Mouse (Mus musculus) left cerebral cortex, postnatal 4 days (tissue): ENCODE results near the gene Ankrd33. TPM values are rescaled to one million over a fixed set of nuclear protein-coding genes. Genes with fewer than 3 reads are reported as not detected.

Experiments
- DNase-seq: peaks from one replicate; pipeline ENCODE4 v3.0.0-alpha.2; 2022
- intact Hi-C: fragments of 180-260 bp; cut with DNase I; formaldehyde crosslinking; loops from one replicate; pipeline ENCODE4 v1.15.1; 2025
- total RNA-seq, 2 experiments: library from RNA; stranded (reverse); gene quantifications; 2 replicates each; pipeline ENCODE4 v1.2.3; 2021

Gene Ankrd33
- total RNA-seq, 2 experiments from 2014 or later, result not detected

DNA sequence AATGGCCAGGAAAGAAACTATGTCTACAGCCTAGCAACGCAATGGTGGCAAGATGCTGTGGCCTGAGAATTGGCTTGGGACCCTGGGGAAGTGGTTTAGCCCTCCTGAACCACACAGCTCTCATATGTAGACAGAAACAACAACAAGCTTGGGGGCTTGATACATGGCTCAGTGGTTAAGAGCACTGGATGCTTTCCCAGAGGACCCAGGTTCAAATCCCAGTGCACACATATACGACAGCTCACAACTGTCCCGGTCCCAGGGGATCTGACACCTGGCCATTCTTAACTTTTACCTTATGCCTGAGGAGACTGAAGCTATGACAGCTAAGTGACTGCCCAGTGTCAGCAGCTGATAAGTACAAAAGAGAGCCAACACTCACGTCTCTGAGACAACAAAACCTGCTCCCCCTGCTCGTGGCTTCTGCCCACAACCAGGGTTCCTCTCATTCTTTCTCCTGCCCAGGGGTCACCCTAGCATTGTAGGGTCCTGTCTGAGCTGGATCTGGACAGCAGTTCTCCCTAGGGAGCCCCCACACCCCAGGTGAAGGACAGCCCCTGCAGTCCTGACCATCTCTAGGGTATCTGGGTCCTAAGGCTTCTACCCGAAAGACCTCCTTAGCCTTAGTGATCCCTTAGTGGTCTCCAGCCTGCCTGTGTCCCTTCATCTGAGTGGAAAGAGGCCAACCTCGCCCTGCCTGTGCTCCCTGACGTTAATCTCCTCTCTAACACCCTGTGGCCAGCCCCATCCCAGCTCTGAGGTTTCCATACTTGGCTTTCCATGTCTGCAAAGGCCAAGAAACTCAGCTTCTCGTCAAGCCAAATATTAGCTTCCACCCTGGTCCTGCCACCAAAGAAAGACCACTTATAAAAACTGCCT, 6.1 kb downstream of the Ankrd33 start:
- DNase-seq, result no peak
- intact Hi-C loops, result no loop called here

GRCm38 (mm10) chr15:101122290-101122589, 6.7 kb downstream of the Ankrd33 start:
- DNase-seq, result no peak
- intact Hi-C loops, result no loop called here

GRCm38 (mm10) chr15:101123202-101123601, 7.6 kb downstream of the Ankrd33 start:
- intact Hi-C loops, result no loop called here
- no peak for DNase-seq

- intact Hi-C loops, result no loop called here
- DNase-seq, result no peak
Measured at GRCm38 (mm10) chr15:101125561-101125960, 10.0 kb downstream of the Ankrd33 start.

GRCm38 (mm10) chr15:101126876-101127544, 11.5 kb downstream of the Ankrd33 start:
- intact Hi-C loops, result no loop called here

DNA sequence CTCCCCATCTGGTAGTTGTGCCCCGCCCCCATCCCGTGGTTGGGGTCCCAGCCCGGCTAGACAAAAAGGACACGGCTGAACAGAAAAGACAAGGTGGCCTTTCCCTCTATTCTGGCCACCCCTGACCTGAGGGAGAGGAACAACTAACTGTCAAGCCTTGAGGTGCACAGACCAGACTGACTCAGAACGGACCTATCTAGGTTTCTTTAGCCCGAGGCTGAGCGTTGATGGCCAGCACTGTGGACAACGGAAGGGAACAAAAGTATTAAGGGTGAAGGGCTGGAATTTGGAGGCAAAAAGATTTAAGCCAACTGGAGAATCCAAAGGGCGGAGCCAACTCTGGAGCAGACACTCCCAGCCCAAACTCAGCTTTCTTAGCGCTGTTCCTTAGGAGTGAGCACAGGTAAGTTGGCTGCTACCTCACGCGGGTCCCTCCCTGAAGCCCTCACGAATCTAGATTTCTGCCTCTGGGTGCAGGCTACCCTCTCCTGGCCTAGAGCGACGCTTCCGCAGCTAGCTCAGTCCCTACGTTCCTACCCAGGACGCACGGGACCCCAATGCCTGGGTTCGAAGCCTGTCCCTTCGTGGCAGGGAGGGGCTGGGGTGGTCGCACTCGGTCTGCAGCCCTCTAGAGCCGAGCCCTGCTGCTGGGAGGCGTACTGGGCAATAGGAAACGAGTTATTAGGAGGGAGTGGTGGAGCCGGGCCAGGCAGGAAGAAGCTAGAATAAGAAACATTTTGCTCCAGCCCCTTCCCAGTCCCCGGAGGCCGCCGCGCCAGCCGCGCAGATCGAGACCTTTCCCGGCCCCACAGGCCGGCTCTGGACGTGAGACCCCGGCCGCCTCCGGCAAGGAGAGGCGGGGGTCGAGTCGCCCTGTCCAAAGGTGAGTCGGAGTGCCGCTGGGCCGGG, 12.9 kb downstream of the Ankrd33 start, which contains the start of gene Acvrl1:
TSS of gene Acvrl1 (plus strand) at position 342 of the 909 bp plus-strand sequence.
- intact Hi-C loops, result no loop called here
- DNase-seq, result no peak

More at GRCm38 (mm10) chr15:101126876-101127544, 11.5 kb downstream of the Ankrd33 start:
- DNase-seq, result no peak

- DNase-seq, result no peak
Measured at GRCm38 (mm10) chr15:101129412-101129811, 13.9 kb downstream of the Ankrd33 start.

DNA sequence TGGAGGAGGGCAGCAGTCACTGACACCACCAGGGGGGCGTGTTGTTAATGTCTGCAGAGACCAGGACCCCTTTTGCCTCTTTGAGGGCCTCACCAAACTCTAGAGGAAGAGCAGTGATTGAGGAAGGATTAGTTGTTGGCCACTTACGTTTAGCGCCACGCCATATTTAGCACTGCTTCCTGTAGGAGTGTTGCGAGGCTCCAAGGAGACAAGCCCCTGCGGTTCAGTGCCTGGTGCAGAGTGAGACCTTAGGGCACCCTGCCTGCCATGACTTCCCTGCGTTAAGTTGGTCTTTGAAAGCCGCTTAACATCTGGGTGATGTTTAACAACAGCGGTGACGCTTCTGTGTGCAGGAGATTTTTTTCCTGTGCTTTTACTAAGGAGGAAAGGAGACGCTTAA, 15.9 kb downstream of the Ankrd33 start:
- intact Hi-C loops, result no loop called here
- no peak for DNase-seq

More at GRCm38 (mm10) chr15:101129412-101129811, 13.9 kb downstream of the Ankrd33 start:
- intact Hi-C loops, result no loop called here

DNA sequence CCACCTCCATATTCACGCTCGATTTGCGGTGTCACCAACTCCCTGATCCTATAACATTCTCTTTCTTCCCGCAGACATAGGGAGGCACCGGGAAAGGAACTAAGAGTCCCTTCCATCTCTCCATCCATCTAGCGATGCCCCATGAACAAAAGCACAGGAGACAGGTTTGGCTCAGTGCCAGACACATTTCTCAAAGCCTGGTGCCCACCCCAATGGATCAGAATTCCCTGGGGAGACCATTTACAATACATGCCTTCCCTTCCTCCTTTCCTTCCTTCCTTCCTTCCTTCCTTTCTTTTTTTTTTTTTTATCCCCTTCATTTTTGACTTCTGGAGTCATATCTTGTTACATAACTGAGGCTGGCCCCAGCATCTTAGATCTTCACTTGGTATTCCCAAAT, 16.5 kb downstream of the Ankrd33 start:
- DNase-seq, result no peak
- intact Hi-C loops, result no loop called here

DNA sequence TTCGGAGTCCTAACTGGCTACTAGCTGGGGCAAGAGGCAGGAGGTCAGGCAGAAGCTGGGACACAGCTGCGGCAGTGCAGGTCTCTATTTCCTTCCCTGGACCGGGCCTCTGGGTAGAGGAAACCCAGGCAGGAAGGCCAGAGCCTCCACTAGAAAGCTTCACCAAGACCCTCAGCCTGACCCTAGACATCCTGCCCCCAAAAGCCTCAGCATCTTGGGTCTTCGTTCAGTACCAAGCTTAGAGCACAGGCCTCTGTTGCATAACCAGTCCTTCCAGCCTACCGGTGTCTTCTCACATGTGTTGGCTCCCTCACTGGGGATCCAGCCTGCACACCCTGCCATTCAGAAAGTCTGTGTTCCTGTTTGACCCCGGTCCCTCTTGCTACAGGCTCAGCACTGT, 17.2 kb downstream of the Ankrd33 start:
- DNase-seq, result no peak
- intact Hi-C loops, result no loop called here

DNA sequence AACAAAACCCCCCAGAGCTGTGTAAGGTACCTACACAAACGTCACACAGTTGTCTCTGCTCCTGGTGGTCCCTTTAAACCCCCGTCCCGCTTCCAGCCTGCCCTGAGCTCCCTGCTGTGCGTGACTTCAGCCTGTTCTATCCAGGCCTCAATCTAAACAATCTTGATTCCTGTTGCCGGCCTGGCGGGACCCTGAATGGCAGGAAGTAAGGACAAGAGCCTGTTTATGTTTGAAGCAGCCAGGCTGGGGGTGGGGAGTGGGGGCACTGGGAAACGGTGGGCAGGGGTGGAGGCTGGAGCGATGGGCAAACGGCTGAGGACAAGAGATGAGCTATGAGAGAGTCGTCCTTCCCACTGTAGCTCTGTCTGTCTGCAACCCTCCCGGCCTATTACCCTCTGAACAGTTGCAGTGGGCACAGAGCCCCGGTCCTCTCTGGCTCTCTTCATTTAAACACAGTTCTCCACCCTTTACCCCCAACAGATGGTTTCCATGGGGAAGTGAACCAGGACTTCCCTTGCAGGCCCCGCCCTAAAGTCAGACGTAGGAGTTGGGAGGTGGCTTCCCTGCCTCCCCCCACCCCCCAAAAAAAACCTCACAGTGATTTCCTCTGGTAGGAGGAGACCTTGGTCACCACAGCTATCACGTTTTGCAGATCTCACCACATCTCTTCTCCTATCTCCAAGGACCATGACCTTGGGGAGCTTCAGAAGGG, 18.6 kb downstream of the Ankrd33 start:
- DNase-seq, result no peak
- intact Hi-C loops, result no loop called here

DNA sequence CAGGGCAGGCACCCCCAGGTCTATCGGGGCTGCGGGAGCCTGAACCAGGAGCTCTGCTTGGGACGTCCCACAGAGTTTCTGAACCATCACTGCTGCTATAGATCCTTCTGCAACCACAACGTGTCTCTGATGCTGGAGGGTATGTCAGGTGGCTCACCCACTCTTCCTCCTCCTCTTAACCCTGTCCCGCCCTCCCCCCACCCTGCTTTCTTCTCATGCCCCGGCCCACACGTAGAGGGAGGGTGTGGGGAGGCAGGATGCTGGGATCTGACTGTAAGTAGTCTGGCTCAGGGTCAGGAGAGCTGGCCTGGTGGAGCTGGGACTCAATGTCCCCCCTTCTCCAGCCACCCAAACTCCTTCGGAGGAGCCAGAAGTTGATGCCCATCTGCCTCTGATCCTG, 19.9 kb downstream of the Ankrd33 start:
- intact Hi-C loops, result no loop called here

GRCm38 (mm10) chr15:101137455-101137854, 21.9 kb downstream of the Ankrd33 start:
- intact Hi-C loops, result no loop called here
- no peak for DNase-seq

More for the DNA sequence above, 19.9 kb downstream of the Ankrd33 start:
- DNase-seq, result no peak

DNA sequence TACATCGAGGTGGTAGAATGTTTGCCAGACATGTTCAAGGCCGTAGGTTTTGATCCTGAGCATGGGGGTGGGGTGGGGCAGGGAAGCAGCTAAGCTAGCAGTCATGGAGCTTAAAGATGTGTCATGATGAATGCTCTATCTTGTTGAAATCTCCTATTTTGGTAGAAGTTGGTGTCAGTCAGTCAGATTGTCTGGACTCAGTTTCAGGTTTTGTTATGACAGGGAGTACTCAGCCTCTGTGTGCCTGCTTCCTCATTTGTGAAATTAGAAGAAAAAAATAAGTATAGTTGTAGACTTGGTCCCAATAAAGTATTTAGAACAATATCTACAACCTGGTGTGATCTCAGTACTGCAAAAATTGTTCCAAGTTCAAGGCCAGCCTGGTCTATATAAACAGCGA, 23.1 kb downstream of the Ankrd33 start:
- intact Hi-C loops, result no loop called here
- no peak for DNase-seq

GRCm38 (mm10) chr15:101139885-101140284, 24.3 kb downstream of the Ankrd33 start:
- peak; percentile 60 for DNase-seq
- intact Hi-C loops, result no loop called here

DNA sequence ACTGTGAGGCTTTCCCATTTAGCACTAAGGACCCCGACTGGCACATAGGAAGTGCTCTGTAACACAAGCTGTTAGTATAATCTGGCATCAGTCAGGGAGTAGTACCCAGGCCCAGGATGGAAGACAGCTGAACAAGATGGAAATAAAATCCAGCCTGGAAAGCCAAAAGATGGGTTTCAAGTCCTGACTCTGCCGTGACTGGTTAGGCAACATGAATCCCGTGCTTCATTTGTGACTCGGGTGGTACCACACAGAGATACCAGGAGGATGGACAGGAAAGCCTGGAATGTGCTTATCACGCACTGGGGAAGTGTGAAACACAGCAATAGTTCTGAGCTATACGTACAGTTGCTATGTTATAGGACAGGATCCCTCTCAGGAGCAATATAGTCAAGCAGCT, 25.0 kb downstream of the Ankrd33 start:
- DNase-seq, result no peak
- intact Hi-C loops, result no loop called here

DNA sequence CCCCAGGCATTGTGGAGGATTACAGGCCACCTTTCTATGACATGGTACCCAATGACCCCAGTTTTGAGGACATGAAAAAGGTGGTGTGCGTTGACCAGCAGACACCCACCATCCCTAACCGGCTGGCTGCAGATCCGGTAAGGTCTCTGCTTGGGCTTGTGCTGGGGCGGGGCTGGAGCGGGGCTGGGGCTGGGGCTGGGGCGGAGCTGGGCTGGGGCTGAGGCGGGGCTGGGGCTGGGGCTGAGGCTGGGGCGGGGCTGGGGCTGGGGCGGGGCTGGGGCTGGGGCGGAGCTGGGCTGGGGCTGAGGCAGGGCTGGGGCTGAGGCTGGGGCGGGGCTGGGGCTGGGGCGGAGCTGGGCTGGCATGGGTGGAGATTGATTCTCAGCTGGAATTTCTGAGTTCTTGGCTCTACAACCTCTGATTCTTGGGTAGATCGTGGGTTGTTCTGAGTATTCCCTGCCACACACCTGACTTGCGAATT, 25.5 kb downstream of the Ankrd33 start:
- intact Hi-C loops, result no loop called here
- DNase-seq, result peak; percentile 36

GRCm38 (mm10) chr15:101142672-101143071, 27.1 kb downstream of the Ankrd33 start:
- intact Hi-C loops, result no loop called here
- DNase-seq, result no peak

DNA sequence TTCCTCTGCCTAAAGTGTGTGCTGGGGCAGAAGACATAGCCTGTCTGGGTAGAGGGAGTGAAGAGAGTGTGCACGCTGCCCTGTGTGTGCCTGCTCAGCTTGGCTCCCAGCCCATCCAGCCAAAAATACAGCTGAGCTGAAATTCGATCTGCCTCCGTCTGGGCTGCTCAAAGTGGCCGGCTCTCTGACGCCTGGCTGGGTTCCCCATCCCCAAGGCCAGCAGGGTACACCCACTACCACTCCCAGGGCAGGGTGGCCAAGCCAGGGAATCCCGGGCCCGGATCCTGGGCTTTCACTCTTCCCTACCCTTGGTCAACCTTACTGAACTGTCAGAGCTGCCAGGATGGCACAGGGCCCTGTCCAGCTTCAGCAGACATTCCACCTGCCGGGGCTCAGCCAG, 27.9 kb downstream of the Ankrd33 start:
- intact Hi-C loops, result no loop called here
- DNase-seq, result peak; percentile 60

- DNase-seq, result no peak
- intact Hi-C loops, result no loop called here
Measured at GRCm38 (mm10) chr15:101144176-101144575, 28.6 kb downstream of the Ankrd33 start.
